Mouse (Mus musculus): Measurements from ENCODE around the gene Xlr3b. TPM values are rescaled to one million over a fixed set of nuclear protein-coding genes. Genes with fewer than 3 reads are reported as not detected.

The Xlr3b gene
- total RNA-seq (2023) = 22.6 TPM

GRCm38 (mm10) chrX:73191934-73192333 is at the start of gene Xlr3b:
Gene Xlr3b, plus strand, starts transcription at chrX:73192207.

DNA sequence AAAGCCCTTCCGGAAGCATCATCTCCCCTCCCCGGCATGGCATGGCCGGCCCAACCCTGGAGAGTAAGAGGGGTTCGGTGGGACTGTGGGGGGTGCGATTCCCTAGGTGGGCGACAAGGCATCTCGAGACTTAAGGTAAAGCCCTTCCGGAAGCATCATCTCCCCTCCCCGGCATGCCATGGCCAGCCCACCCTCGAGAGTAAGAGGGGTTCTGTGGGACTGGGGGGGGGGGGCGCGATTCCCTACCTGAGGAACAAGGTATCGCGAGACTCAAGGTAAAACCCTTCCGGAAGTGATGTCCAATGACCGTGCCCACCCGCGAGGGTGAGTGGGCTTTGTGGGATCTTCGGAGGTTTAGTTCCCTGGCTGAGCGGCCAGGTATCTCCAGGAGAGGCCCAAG is 43.5 kb upstream of the Xlr3b start, which contains the start of gene Xlr5b:
Xlr5b (plus strand) TSS at position 301 of the 400 bp plus-strand sequence.

GRCm38 (mm10) chrX:73149350-73149749 is 42.7 kb upstream of the Xlr3b start, which contains the start of gene DXBay18:
Gene DXBay18, minus strand, starts transcription at chrX:73149450.

DNA sequence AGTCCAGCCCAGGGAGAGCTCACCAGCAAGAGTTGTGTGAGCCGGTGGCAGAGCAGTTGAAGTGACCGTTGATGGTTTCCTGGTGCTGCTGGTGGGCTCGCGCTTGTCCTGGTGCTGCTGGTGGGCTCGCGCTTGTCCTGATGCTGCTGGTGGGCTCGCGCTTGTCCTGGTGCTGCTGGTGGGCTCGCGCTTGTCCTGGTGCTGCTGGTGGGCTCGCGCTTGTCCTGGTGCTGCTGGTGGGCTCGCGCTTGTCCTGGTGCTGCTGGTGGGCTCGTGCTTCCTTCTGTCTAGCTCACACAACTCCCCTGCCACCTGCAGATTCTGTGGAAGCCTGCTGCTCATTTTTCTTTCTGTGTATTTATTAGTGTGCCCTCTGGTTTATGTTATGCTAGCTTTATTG is 15.1 kb upstream of the Xlr3b start, which contains the start of gene Spin2d:
Spin2d (minus strand) TSS at position 101 of the 400 bp plus-strand sequence.

GRCm38 (mm10) chrX:73213819-73214564 is 22.0 kb downstream of the Xlr3b start, which contains the start of gene Xlr4b:
Gene Xlr4b, plus strand, starts transcription at chrX:73214333.

DNA sequence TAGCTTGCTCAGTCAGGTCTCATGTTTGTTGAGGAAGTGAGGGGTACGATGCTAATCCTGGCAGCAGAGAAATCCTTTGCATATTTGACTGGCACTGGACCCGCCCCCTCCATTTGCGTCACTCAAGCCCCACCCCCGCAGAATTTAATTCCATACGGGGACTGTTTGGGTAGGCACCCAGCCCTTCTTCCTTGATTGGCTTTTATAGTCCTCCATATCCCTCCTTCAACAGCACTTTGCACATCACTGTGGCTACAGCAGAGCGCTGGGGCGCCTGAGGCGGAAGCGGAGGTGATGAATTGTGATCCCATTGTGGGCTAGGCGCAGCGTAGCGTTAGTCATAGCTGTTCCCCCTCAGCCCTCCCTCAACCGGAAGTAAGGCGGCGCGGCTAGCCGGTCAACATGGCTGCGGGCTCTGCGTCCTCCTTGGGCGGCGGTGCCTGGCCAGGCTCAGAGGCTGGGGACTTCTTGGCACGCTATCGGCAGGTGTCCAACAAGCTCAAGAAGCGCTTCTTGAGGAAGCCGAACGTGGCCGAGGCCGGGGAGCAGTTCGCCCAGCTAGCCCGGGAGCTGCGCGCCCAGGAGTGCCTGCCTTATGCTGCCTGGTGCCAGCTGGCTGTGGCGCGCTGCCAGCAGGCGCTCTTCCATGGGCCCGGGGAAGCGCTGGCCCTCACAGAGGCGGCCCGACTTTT is 36.1 kb downstream of the Xlr3b start, which contains the start of gene F8a:
F8a (plus strand) TSS at position 378 of the 692 bp plus-strand sequence.

GRCm38 (mm10) chrX:73242821-73243325 is 50.9 kb downstream of the Xlr3b start, which contains the start of gene Xlr4c:
Gene Xlr4c, minus strand, starts transcription at chrX:73243130.

Other genes with a start within 250 kb of the Xlr3b start
- 0.64 TPM for gene Zfp185, start 204.9 kb upstream of the Xlr3b start, total RNA-seq (2023)
- gene Pnma5, start 155.1 kb upstream of the Xlr3b start, total RNA-seq (2023) = 2.3 TPM
- gene Pnma3, start 127.4 kb upstream of the Xlr3b start, total RNA-seq (2023) = not detected
- 62.9 TPM for gene Xlr4a, start 109.7 kb upstream of the Xlr3b start, total RNA-seq (2023)
- gene Xlr3a, start 95.1 kb upstream of the Xlr3b start, total RNA-seq (2023) = 2.2 TPM
- 1.3 TPM for gene Gm14685, start 75.2 kb upstream of the Xlr3b start, total RNA-seq (2023)
- gene Xlr5b, start 43.4 kb upstream of the Xlr3b start, total RNA-seq (2023) = not detected
- 2.3 TPM for gene DXBay18, start 42.8 kb upstream of the Xlr3b start, total RNA-seq (2023)
- not detected for gene Spin2d, start 15.2 kb upstream of the Xlr3b start, total RNA-seq (2023)
- 89.3 TPM for gene Xlr4b, start 22.1 kb downstream of the Xlr3b start, total RNA-seq (2023)
- 13.8 TPM for gene F8a, start 36.1 kb downstream of the Xlr3b start, total RNA-seq (2023)
- gene Xlr4c, start 50.9 kb downstream of the Xlr3b start, total RNA-seq (2023) = 51.9 TPM
- gene Xlr3c, start 73.2 kb downstream of the Xlr3b start, total RNA-seq (2023) = not detected
- gene Xlr5a, start 100.8 kb downstream of the Xlr3b start, total RNA-seq (2023) = not detected
- gene Xlr5c, start 100.8 kb downstream of the Xlr3b start, total RNA-seq (2023) = not detected
- not detected for gene Gm45015, start 144.6 kb downstream of the Xlr3b start, total RNA-seq (2023)
- 40.1 TPM for gene Zfp275, start 150.4 kb downstream of the Xlr3b start, total RNA-seq (2023)
- gene Gm18336, start 206.5 kb downstream of the Xlr3b start, total RNA-seq (2023) = not detected
- gene Zfp92, start 218.9 kb downstream of the Xlr3b start, total RNA-seq (2023) = not detected
- gene Trex2, start 243.1 kb downstream of the Xlr3b start, total RNA-seq (2023) = not detected

Data from CD8-positive naive resting alpha-beta T cell, adult 57 days (primary cell).